Mouse (Mus musculus): ENCODE data around the gene Gm21887.
"Not testable (repeated sequence)": the region's sequence is repeated elsewhere in the genome, so short reads cannot be mapped to it uniquely, and the experiment has no call there.

The Gm21887 gene

DNA sequence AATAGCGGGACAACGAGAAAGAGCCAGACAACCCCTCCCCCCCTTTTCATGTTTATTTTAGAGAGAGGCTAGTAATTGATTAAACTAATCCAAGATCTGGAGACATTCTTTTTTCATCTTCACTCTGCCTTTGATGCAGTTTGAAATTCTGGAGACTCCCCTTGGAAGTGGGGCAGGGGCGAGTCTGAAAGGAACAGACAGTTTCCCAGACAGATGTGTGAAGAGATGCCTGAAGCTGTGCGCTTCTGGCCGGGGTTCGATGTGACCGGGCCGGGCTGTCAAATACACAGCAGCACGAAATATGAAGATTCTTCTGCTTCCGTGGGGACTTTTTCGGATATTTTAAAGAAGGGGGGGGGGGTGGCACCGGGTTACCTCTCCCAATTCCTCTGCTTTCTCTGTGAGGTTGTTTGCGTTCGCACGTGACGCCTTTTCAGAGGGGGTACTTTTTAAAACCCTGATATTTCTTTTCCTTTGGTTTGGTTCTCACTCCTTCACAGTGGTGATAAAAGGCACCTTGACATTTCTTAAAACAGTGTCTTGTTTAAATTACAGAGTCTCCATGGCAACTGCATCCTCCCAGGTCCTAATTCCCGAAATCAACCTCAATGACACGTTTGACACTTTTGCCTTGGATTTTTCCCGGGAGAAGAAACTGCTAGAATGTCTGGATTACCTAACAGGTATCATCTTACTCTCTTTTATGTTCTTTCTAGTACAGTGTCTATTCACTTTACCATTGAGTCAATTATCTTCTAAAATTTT lies 25.9 kb upstream of the Gm21887 start:
- peak; percentile 64 to 69 for DNase-seq (ENCODE audit: low spot score in 2 of 2)

DNA sequence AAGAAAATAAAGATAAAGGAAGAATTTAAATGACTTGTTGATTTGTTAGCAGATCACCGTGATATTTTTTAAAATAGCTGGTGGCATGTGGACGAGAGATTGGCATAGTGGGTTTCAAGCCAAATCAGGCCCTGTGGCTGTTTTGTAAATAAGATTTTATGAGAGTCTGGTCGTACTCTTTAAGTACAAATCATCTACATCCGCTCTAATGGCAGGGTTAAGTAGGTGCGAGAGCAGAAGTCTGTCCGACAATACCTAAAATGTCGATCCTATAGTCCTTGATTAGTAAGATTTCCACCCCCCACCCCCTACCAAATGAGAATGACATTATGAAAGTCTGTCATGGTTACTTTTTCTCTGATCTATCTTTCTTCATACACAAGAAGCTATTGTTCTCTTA lies 25.1 kb upstream of the Gm21887 start:
- peak; percentile 30 to 36 for DNase-seq (ENCODE audit: low spot score in 2 of 2)

DNA sequence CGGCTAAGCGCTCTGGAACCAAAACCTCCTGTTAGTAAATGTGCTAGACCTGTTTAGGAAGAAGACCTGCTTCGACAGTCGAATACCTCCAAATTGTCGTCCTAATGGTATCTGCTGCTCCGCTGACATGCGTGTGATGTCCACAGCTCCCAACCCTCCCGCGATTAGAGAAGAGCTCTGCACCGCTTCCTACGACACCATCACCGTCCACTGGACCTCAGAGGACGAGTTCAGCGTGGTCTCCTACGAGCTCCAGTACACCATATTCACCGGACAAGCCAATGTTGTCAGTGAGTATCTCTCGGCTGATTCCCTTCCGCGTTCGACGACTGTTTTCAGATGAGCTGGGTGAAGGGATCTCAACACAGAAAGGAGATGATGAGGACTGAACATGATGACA lies 24.6 kb upstream of the Gm21887 start:
- DNase-seq (ENCODE audit: low spot score in 2 of 2) = peak; percentile 68 to 78

DNA sequence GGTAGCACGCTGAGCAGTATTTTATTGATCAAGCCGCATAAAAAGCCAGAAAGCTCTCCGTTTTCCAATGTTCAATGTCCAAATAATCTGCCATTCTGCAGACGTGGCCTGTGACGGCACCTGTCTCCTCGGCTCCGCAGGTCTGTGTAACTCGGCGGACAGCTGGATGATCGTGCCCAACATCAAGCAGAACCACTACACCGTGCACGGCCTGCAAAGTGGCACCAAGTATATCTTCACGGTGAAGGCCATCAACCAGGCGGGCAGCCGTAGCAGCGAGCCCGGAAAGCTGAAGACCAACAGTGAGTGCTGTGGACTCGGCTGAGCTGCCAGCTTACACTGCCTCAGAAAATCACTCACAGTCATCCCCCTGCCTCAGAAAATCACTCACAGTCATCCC lies 23.7 kb upstream of the Gm21887 start:
- peak; percentile 81 to 86 for DNase-seq (ENCODE audit: low spot score in 2 of 2)

DNA sequence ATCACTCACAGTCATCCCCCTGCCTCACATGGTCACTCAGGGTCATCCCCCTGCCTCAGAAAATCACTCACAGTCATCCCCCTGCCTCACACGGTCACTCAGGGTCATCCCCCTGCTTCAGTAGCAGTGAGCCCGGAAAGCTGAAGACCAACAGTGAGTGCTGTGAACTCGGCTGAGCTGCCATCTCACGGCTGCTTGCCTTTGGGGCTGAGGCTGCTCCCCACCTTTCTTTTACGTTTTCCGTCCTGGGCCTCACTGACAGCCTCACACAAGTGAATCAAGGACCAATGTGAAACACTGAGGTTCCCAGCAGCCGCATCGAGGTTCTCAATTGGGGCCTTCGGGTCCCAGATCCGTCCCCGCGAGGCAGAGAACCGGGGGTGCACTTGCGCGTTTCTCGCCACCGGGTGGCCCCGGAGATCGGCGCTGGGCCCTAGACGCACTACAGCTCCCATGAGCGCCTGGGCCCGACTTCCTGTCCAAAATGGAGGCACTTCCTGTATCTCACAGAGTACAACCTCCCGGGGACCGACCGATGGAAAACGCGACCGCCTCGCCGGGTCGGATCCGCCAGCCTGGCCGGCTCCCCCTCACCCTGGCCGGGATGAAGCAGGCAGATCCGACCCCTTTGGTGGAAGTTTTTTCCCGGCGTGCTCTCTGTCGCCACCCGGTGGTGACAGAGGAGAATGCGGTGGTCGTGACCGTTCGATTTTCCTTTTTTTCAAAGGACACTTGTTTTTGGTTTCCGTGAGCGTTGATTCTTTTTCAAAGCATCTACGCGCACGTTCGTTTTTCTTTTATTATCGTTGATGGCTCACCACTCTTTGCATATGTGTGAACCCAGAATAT lies 22.7 kb upstream of the Gm21887 start:
- DNase-seq (ENCODE audit: low spot score in 2 of 2) = peak; percentile 94 to 95

DNA sequence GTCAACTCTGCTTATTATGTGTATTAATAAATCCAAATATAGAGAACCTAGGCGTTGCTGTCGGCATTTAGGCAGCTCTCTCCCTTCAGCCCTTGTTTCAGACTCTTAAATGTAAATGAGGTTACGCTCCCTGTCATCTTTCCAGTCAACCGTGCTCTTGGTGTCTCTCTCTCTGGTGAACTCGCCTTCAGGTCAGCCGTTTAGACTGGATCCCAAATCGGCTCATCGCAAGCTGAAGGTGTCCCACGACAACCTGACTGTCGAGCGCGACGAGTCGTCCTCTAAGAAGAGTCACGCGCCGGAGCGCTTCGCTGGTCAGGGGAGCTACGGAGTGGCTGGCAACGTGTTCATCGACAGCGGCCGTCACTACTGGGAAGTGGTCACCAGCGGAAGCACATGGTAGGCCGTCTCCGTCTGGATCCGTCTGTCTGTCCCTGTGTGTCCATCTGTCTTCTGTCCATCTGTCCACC lies 22.1 kb upstream of the Gm21887 start:
- peak; percentile 88 to 91 for DNase-seq (ENCODE audit: low spot score in 2 of 2)

DNA sequence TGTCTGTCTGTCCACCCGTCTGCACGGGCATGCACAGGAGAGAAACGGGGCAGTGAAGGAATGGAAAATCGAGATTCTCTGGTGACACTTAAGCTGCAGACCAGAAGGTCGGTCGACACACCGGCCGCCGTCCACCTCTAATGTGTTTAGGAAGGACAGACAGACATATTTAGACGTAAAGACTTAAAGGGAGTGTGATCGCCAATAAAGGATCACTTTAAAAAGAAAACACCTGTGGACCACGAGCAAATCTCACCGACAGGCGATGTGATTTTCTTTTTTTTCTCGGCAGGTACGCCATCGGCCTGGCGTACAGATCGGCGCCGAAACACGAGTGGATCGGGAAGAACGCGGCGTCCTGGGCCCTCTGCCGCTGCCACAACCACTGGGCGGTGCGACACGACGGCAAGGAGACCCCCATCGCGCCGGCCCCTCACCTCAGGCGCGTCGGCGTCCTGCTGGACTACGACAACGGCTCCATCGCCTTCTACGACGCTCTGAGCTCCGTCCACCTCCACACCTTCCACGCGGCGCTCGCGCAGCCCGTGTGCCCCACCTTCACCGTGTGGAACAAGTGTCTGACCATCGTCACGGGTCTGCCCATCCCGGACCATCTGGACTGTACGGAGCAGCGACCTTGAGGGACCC lies 20.8 kb upstream of the Gm21887 start:
- peak; percentile 84 to 85 for DNase-seq (ENCODE audit: low spot score in 2 of 2)

DNA sequence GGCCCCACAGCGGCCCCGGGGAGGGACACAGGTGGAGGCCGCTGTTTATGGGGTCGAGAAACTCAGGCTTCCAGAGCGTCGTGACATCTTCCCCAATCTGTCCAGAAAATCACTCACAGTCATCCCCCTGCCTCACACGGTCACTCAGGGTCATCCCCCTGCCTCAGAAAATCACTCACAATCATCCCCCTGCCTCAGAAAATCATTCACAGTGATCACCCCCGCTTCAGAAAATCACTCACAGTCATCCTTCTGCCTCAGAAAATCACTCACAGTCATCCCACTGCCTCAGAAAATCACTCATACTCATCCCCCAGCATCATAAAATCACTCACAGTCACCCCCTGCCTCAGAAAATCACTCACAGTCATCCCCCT lies 20.3 kb upstream of the Gm21887 start:
- peak in 1 of 2 experiments; percentile 87 for DNase-seq (ENCODE audit: low spot score in 2 of 2)

DNA sequence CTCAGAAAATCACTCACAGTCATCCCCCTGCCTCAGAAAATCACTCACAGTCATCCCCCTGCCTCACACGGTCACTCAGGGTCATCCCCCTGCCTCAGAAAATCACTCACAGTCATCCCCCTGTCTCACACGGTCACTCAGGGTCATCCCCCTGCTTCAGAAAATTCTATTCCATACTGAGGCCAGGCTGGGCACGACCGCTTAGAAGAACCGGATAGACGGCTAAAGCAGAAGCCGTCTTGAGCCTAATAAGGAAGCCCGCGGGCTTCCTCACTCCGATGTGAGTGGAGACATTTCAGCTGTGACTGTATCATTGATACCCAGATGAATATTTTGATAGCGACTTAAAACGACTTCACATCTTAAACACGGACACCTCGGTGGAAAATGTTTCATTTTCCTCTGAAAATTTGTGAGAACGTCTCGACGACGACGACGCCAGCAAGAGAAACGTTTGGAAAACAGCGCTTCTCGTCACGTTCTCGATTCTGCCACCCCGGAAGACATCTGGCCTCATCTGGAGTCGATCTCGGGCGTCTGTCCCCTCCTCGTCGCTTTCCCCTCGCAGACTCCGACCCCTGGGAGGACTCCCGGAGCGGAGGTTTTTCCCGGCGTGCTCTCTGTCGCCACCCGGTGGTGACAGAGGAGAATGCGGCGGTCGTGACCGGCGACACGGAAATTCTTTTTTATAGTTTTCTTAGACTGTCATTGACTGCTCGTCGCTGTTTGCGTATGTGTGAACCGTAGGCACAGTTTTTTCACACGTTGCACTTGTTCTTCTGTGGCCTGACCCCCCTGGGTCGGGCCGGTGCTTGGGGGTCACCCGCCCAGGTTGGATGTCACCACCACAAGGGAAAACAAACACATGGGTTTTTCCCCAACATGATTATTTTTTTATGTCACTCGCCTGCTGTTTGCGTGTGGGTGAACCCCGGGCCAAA lies 19.5 kb upstream of the Gm21887 start:
- peak; percentile 92 to 93 for DNase-seq (ENCODE audit: low spot score in 2 of 2)

DNA sequence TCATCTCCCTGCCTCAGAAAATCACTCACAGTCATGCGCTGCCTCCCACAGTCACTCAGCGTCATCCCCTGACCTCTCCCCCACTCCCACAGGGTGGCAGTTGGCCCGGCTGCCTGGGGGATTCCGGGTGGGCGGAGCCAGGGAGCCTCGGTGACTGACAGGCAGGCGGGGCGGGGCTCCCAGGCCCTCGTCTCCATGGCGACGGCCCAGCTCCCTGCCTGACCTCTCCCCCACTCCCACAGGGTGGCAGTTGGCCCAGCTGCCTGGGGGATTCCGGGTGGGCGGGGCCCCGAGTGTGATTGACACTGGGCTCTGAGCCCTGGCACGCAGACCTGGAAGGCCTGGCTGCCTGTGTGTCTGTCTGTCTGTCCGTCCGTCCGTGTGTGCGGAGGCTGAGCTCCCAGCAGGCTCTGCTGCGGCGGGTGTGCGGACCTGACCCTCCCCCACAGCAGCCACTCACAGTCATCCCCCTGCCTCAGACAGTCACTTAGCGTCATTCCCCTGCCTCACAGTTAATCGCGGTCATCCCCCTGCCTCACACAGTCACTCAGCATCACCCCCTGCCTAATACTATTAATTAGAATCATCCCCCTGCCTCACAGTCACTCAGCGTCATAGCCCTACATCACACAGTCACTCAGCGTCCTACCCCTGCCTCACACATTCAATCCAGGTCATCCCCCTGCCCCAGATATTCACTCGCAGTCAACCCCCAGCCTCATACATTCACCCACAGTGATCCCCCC lies 18.2 kb upstream of the Gm21887 start:
- DNase-seq (ENCODE audit: low spot score in 2 of 2) = peak; percentile 97 to 99

DNA sequence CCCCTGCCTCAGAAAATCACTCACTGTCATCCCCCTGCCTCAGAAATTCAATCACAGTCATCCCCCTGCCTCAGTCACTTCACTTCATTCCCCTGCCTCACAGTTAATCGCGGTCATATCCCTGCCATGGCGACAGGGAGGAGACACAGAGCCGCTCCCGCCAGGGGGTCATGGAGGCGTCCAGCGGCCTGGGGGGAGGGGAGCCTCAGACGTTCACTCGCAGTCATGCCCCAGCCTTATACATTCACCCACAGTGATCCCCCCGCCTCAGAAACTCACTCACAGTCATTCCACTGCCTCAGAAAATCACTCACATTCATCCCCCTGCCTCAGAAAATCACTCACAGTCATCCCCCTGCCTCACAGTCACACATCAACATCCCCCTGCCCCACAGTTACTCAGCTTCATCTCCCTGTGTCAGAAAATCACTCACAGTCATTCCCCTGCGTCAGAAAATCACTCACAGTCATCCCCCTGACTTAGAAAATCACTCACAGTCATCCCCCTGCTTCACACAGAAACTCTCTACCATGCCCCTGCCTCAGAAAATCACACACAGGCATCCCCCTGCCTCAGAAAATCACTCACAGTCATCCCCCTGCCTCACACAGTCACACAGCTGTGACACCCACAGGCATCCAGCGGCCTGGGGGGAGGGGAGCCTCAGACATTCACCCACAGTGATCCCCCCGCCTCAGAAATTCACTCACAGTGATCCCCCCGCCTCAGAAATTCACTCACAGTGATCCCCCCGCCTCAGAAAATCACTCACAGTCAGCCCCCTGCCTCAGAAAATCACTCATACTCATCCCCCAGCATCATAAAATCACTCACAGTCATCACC lies 17.2 kb upstream of the Gm21887 start:
- DNase-seq (ENCODE audit: low spot score in 2 of 2) = peak; percentile 63 to 71

DNA sequence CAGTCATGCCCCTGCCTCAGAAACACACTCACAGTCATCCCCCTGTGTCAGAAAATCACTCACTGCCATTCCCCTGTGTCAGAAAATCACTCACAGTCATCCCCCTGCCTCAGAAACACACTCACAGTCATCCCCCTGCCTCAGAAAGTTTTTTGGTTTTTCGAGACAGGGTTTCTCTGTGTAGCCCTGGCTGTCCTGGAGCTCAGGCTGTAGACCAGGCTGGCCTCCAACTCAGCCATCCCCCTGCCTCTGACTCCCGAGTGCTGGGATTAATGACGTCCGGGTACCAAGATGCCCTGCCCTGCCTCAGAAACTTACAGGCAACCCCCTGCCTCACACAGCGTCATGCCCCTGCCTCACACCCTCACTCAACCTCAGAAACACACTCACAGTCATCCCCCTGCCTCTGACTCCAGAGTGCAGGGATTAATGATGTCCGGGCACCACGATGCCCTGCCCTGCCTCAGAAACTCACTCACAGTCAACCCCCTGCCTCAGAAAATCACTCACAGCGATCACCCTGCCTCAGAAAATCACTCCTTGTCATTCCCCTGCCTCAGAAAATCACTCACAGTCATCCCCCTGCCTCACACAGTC lies 16.4 kb upstream of the Gm21887 start:
- DNase-seq (ENCODE audit: low spot score in 2 of 2) = peak; percentile 67 to 70

DNA sequence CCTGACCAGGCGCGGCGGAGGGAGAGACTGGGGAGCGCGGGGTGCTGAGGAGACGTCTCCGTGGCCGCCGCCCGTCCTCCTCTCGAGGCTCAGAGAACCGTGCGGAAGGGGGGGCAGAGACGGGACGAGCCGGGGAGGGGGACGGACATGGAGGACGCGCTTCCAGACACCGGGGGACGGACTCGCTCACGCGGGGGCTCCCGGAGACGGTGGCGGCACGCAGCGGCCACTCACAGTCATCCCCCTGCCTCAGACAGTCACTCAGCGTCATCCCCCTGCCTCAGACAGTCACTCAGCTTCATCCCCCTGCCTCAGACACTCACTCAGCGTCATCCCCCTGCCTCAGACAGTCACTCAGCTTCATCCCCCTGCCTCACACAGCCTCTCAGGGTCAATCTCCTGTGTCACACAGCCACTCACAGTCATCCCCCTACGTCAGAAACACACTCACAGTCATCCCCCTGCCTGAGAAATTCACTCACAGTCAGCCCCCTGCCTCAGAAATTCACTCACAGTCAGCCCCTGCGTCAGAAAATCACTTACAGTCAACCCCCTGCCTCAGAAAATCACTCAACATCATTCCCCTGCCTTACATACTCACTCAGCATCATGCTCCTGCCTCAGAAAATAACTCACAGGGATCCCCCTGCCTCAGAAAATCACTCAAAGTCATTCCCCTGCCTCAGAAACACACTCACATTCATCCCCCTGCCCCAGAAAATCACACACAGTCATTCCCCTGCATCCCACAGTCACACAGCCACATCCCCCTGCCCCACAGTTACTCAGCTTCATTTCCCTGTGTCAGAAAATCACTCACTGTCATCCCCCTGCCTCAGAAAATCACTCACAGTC lies 15.2 kb upstream of the Gm21887 start:
- peak; percentile 88 to 89 for DNase-seq (ENCODE audit: low spot score in 2 of 2)

DNA sequence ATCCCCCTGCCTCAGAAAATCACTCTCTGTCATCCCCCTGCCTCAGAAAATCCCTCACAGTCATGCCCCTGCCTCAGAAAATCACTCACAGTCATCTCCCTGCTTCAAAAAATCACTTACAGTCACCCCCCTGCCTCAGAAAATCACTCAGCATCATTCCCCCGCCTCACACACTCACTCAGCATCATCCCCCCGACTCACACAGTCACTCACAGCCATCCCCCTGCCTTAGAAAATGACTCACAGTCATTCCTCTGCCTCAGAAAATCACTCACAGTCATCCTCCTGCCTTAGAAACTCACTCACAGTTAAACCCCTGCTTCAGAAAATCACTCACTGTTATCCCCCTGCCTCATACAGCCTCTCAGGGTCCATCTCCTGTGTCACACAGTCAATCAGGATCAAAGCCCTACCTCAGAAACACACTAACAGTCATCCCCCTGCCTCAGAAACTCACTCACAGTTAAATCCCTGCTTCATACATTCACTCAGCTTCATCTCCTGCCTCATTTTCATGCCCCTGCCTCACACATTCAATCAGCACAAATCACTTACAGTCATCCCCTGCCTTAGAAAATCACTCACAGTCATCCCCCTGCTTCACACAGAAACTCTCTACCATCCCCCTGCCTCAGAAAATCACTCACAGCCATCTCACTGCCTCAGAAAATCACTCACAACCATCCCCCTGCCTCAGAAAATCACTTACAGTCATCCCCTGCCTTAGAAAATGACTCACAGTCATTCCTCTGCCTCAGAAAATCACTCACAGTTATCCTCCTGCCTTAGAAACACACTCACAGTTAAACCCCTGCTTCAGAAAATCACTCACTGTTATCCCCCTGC lies 14.4 kb upstream of the Gm21887 start:
- peak; percentile 48 to 56 for DNase-seq (ENCODE audit: low spot score in 2 of 2)

DNA sequence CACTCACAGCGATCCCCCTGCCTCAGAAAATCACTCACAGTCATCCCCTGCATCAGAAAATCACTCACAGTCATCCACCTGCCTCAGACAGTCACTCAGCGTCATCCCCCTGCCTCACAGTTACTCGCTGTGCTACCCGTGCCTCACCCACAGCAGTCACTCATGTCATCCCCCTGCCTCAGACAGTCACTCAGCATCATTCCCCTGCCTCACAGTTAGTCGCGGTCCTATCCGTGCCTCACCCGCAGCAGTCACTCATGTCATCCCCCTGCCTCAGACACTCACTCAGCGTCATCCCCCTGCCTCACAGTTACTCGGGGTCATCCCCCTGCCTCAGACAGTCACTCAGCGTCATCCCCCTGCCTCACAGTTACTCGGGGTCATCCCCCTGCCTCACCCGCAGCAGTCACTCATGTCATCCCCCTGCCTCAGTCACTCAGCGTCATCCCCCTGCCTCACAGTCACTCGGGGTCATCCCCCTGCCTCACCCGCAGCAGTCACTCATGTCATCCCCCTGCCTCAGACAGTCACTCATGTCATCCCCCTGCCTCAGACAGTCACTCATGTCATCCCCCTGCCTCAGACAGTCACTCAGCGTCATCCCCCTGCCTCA lies 13.4 kb upstream of the Gm21887 start:
- peak; percentile 62 to 76 for DNase-seq (ENCODE audit: low spot score in 2 of 2)

DNA sequence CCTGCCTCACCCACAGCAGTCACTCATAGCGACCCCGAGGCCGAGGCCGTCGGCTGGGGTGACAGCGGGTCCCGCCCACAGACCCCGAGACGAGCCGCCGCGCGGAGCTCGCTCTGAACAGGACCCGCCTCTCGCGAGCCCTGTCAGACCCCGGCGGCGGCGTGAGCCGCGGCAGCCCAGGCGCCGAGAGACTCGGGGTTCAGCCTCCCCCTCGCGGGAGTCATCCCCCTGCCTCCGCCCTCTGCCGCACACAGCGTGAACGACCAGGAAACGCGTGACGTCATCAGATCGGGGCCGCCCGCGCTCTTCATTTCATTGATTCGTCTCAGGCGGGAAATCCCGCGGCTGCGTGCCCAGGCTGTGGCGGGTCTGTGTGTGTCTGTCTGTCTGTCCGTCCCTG lies 12.5 kb upstream of the Gm21887 start:
- DNase-seq (ENCODE audit: low spot score in 2 of 2) = peak; percentile 98 to 99

DNA sequence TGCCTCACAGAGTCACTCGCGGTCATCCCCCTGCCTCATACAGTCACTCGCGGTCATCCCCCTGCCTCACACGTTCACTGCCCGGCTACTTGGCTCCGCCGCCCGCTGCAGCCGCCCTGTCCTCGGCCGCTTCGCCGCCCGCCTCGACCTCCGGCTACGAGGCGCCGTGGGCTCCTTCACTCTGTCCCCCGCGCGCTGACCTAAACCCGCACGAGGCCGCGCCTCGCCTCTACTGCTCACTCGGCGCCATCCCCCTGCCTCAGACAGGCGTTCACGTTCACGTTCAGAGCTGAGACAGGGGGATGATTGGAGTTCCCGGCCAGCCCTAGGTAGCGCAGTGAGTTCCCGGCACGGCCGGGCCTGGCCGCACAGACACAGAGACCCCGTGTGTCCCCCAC lies 12.0 kb upstream of the Gm21887 start:
- DNase-seq (ENCODE audit: low spot score in 2 of 2) = not testable (repeated sequence)

Measured in right cerebral cortex, postnatal 10 days (tissue).